Comparison of ENCODE assay signal across 12 mouse cellular contexts in the genomic region with DNA sequence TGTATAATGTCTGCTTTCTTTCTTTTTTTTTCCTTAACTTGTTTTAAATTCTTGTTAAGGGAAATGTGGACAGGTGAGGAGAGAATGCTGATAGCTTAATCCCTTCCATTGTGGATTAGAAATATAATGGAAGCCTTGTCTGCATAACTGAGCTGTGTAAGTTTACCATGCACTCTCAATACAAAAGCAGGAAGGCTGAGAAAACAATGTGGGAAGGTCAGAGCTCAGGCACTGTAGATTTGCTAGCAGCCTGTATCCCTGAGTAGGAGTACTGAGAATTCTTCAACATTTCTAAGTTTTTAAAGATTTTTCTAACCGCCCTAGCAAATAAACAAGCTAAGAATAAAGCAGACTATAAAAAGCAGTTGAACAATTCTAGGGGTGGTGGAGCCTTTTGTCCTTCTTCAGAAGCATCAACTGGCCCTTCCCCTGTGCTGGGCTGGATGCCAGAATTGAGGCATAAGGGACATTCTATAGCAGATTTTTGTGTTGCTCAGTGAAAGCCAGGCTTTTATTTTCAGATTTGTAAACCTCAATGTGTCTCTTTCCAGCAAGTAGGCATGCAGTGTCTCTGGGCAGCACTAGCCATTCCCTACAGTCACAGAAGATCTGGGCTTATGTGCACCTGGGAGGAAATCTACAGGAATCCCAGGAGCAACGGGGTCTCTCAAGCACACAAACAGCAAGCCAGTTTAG. TPM values are rescaled to one million over a fixed set of nuclear protein-coding genes. Genes with fewer than 3 reads are reported as not detected.
DNase-seq lines count a peak whose midpoint lies in the region; ATAC-seq and TF ChIP-seq lines count a peak whose summit lies in the region.
"Had no signal": no experiment of that assay in that cellular context is flagged by ENCODE, and none has a peak within 500 bp of the region (broad histone marks: within the 10 kb centered on the region; RNA-seq: fewer than 3 reads in every experiment).

No protein-coding gene starts in this region.

- WGBS in forebrain, embryonic 15.5 days: 7% methylated on average over 2 of the region's 2 CpGs
- 60% methylated on average over 2 of the region's 2 CpGs for WGBS in midbrain, embryonic 10.5 days

- H3K27ac ChIP-seq in left cerebral cortex, adult 2 months: peak overlapping the region; percentile 76
- peak overlapping the region; percentile 53 for H3K27ac ChIP-seq in forebrain, embryonic 15.5 days (replicated peaks)
- peak overlapping the region; percentile 7; the same call in 1 of the 2 replicates for H3K27ac ChIP-seq in midbrain, embryonic 10.5 days (replicated peaks)
- H3K27ac ChIP-seq: intestine, embryonic 15.5 days had no signal

- H3K36me3 ChIP-seq in forebrain, embryonic 15.5 days: no peaks in the 10 kb centered on the region
- no peaks in the 10 kb centered on the region for H3K36me3 ChIP-seq in midbrain, embryonic 10.5 days
- H3K36me3 ChIP-seq: intestine, embryonic 15.5 days had no signal

- H3K27me3 ChIP-seq in forebrain, embryonic 15.5 days: no peaks in the 10 kb centered on the region
- H3K27me3 ChIP-seq in midbrain, embryonic 10.5 days (ENCODE audit: low read depth, poor library complexity, severe bottlenecking): no peaks in the 10 kb centered on the region
- H3K27me3 ChIP-seq: intestine, embryonic 15.5 days had no signal

- no peak overlapping the region for H3K9ac ChIP-seq in forebrain, embryonic 15.5 days (replicated peaks)
- H3K9ac ChIP-seq: intestine, embryonic 15.5 days; liver, postnatal 0 days had no signal

- TF ChIP-seq CTCF in left cerebral cortex, adult 2 months (IDR thresholded peaks at IDR 0.05): no peak

- DNase-seq in left cerebral cortex, adult 2 months (ENCODE audit: extremely low spot score in 1 of 2, low spot score in 2 of 2): peak; percentile 14 to 23
- no peak for DNase-seq in left cerebral cortex, adult 11 months (ENCODE audit: low spot score)
- DNase-seq in midbrain, embryonic 10.5 days (ENCODE audit: low spot score): no peak
- DNase-seq in right cerebral cortex, postnatal 14 days: peak; percentile 33
- no peak for DNase-seq in yolk sac, embryonic 10.5 days (ENCODE audit: low spot score)
- DNase-seq: heart, adult 11 months; liver, postnatal 0 days; thymus, postnatal 36 days had no signal

- H3K4me1 ChIP-seq in forebrain, embryonic 15.5 days: peaks cover 9% of the 10 kb centered on the region
- H3K4me1 ChIP-seq in midbrain, embryonic 10.5 days: peaks cover 12% of the 10 kb centered on the region
- H3K4me1 ChIP-seq: intestine, embryonic 15.5 days had no signal

- H3K4me2 ChIP-seq in forebrain, embryonic 15.5 days (replicated peaks): no peak overlapping the region
- H3K4me2 ChIP-seq: intestine, embryonic 15.5 days had no signal

- H3K4me3 ChIP-seq in left cerebral cortex, adult 2 months: no peak overlapping the region
- H3K4me3 ChIP-seq in forebrain, embryonic 15.5 days: no peak overlapping the region
- H3K4me3 ChIP-seq in midbrain, embryonic 10.5 days: no peak overlapping the region
- H3K4me3 ChIP-seq: intestine, embryonic 15.5 days had no signal

- H3K9me3 ChIP-seq in forebrain, embryonic 15.5 days: no peaks in the 10 kb centered on the region
- H3K9me3 ChIP-seq in midbrain, embryonic 10.5 days (replicated peaks): no peaks in the 10 kb centered on the region
- H3K9me3 ChIP-seq: intestine, embryonic 15.5 days had no signal

- intact Hi-C loops in left cerebral cortex, adult 2 months (cut with DNase I): no loop called here

- ATAC-seq in forebrain, embryonic 15.5 days (replicated peaks): peak; percentile 53; the same call in 1 of the 2 replicates
- ATAC-seq in megakaryocyte-erythroid progenitor cell, adult 5-6 weeks (replicated peaks; ENCODE audit: low FRiP score, low TSS enrichment, poor library complexity, severe bottlenecking): no peak
- no peak for ATAC-seq in CD4-positive, CD25-positive, alpha-beta regulatory T cell, adult 4 months
- ATAC-seq: intestine, embryonic 15.5 days; liver, postnatal 0 days had no signal

RNA-seq across cellular contexts. Expression of a gene that starts 32.3 kb away (rescaled TPM):
- total RNA-seq in left cerebral cortex, adult 2 months (2021): 100 to 1,000 TPM; 934 to 993 TPM
- polyA plus RNA-seq in forebrain, embryonic 15.5 days (2015; fragmentation: Nextera tagmentation; extraction: Ambion mirVana): 599 and 667 TPM in 2 replicates
- 46.6 and 93.3 TPM in 2 replicates for polyA plus RNA-seq in midbrain, embryonic 10.5 days (2016; fragmentation: Nextera tagmentation; extraction: Ambion mirVana)
- not detected in 2 replicates for total RNA-seq in megakaryocyte-erythroid progenitor cell, adult 5-6 weeks (2014; fragmentation: Nextera tagmentation)
- not detected in 2 replicates for total RNA-seq in megakaryocyte-erythroid progenitor cell, adult 5-6 weeks (2017)
- polyA plus RNA-seq in CD4-positive, CD25-positive, alpha-beta regulatory T cell, adult 4 months (2017; shearing (Covaris generic)): not detected

RNA-seq across cellular contexts. Expression of a gene that starts 35.3 kb away (rescaled TPM):
- total RNA-seq in left cerebral cortex, adult 2 months (2021): 10 to 100 TPM; 40.9 to 44.5 TPM
- polyA plus RNA-seq in forebrain, embryonic 15.5 days (2015; fragmentation: Nextera tagmentation; extraction: Ambion mirVana): 14.9 and 16.4 TPM in 2 replicates
- polyA plus RNA-seq in midbrain, embryonic 10.5 days (2016; fragmentation: Nextera tagmentation; extraction: Ambion mirVana): 2.9 and 4.1 TPM in 2 replicates
- not detected in 2 replicates for total RNA-seq in megakaryocyte-erythroid progenitor cell, adult 5-6 weeks (2014; fragmentation: Nextera tagmentation)
- not detected in 2 replicates for total RNA-seq in megakaryocyte-erythroid progenitor cell, adult 5-6 weeks (2017)
- not detected for polyA plus RNA-seq in CD4-positive, CD25-positive, alpha-beta regulatory T cell, adult 4 months (2017; shearing (Covaris generic))
- polyA plus RNA-seq: liver, postnatal 0 days had no signal

Comparison
In these comparisons a context has a peak if more than half of its experiments do, and no peak if none do; other contexts are left out.
1. DNase-seq: peak in left cerebral cortex, adult 2 months (2 of 2) and right cerebral cortex, postnatal 14 days (single experiment); none in left cerebral cortex, adult 11 months (single experiment), midbrain, embryonic 10.5 days (single experiment) and yolk sac, embryonic 10.5 days (single experiment).
2. H3K27ac ChIP-seq: peak in every context shown above with its lines; median percentile 76 in left cerebral cortex, adult 2 months; 53 in forebrain, embryonic 15.5 days; 7 in midbrain, embryonic 10.5 days.
3. RNA of a gene that starts 32.3 kb away (polyA plus RNA-seq): 599 to 667 TPM in forebrain, embryonic 15.5 days and 46.6 to 93.3 TPM in midbrain, embryonic 10.5 days; not detected in CD4-positive, CD25-positive, alpha-beta regulatory T cell, adult 4 months; every median in the first group is over 10 times any median in the second.